Comparison of ENCODE assay signal across 18 mouse cellular contexts in genomic region chrX:60798567-60798966, GRCm38 (mm10).
DNase-seq lines count a peak whose midpoint lies in the region; ATAC-seq lines count a peak whose summit lies in the region.
"Had no signal": no experiment of that assay in that cellular context is flagged by ENCODE, and none has a peak within 500 bp of the region (broad histone marks: within the 10 kb centered on the region; RNA-seq: fewer than 3 reads in every experiment).

No protein-coding gene starts in this region.

- ATAC-seq in forebrain, embryonic 16.5 days = no peak
- ATAC-seq: hindbrain, postnatal 0 days had no signal

- no peaks in the 10 kb centered on the region for H3K36me3 ChIP-seq in forebrain, embryonic 16.5 days (ENCODE audit: control insufficient read depth, insufficient read depth)
- H3K36me3 ChIP-seq: forebrain, embryonic 12.5 days; G1E; heart, embryonic 13.5 days; limb, embryonic 12.5 days; midbrain, embryonic 10.5 days had no signal

- no peaks in the 10 kb centered on the region for H3K27me3 ChIP-seq in forebrain, embryonic 16.5 days (replicated peaks; ENCODE audit: control insufficient read depth, insufficient read depth, low read length)
- H3K27me3 ChIP-seq: forebrain, embryonic 12.5 days; heart, embryonic 13.5 days; limb, embryonic 12.5 days had no signal

- H3K9me3 ChIP-seq in forebrain, embryonic 16.5 days (ENCODE audit: control insufficient read depth, low read length) = no peaks in the 10 kb centered on the region
- H3K9me3 ChIP-seq: forebrain, embryonic 12.5 days; heart, embryonic 13.5 days; limb, embryonic 12.5 days; midbrain, embryonic 10.5 days had no signal

- H3K4me2 ChIP-seq in forebrain, embryonic 16.5 days (ENCODE audit: low read length) = no peak overlapping the region
- H3K4me2 ChIP-seq: forebrain, embryonic 12.5 days; heart, embryonic 13.5 days; limb, embryonic 12.5 days had no signal

- H3K4me3 ChIP-seq in forebrain, embryonic 16.5 days (replicated peaks; ENCODE audit: low read length) = no peak overlapping the region
- H3K4me3 ChIP-seq: forebrain, embryonic 12.5 days; heart, embryonic 13.5 days; left cerebral cortex, adult 2 months; limb, embryonic 12.5 days; midbrain, embryonic 10.5 days had no signal

- H3K4me1 ChIP-seq in forebrain, embryonic 16.5 days (replicated peaks; ENCODE audit: control insufficient read depth, insufficient read depth, low read length) = no peaks in the 10 kb centered on the region
- H3K4me1 ChIP-seq: limb, embryonic 12.5 days had no signal

- whole genome bisulfite sequencing in forebrain, embryonic 16.5 days = 56% methylated on average over 5 of the region's 5 CpGs

- peak; percentile 9 for DNase-seq in ovary, postnatal 36 days (ENCODE audit: low spot score)
- no peak for DNase-seq in ovary, postnatal 10 days (ENCODE audit: low spot score)
- DNase-seq in kidney, adult 9 months = peak; percentile 67
- DNase-seq in kidney, postnatal 25 days = peak; percentile 55 to 72
- DNase-seq in adrenal gland, adult 2 months = no peak
- no peak for DNase-seq in layer of hippocampus, adult 18-20 months (ENCODE audit: low spot score in 2 of 2)
- DNase-seq: cerebellum, adult 11 months; cerebellum, postnatal 25 days; gastrocnemius, postnatal 36 days; lung, postnatal 36 days had no signal

- H3K9ac ChIP-seq in forebrain, embryonic 16.5 days (replicated peaks; ENCODE audit: low read depth, low read length) = no peak overlapping the region
- H3K9ac ChIP-seq: forebrain, embryonic 12.5 days; heart, embryonic 13.5 days; limb, embryonic 12.5 days had no signal

- H3K27ac ChIP-seq in forebrain, embryonic 16.5 days (ENCODE audit: low read length) = no peak overlapping the region
- H3K27ac ChIP-seq: forebrain, embryonic 12.5 days; heart, embryonic 13.5 days; hindbrain, postnatal 0 days; left cerebral cortex, adult 2 months; limb, embryonic 12.5 days; midbrain, embryonic 10.5 days had no signal

Comparison
In these comparisons a context has a peak if more than half of its experiments do, and no peak if none do; other contexts are left out.
1. DNase-seq: peak in ovary, postnatal 36 days (single experiment), kidney, adult 9 months (single experiment) and kidney, postnatal 25 days (2 of 2); none in ovary, postnatal 10 days (single experiment), adrenal gland, adult 2 months (single experiment) and layer of hippocampus, adult 18-20 months (0 of 2).